Mouse (Mus musculus) hindbrain, embryonic 16.5 days (tissue): ENCODE results near the gene Msi2. TPM values are rescaled to one million over a fixed set of nuclear protein-coding genes. Genes with fewer than 3 reads are reported as not detected.

ENCODE experiments used
- ATAC-seq: fragments of 200-750 bp; cut with Nextera tagmentation; 2 replicates; pipeline ENCODE4 v1.8.0; 2017; ENCODE audit warnings: moderate TSS enrichment, moderate library complexity
- H3K27ac ChIP-seq: fragments of 300-500 bp; sonication (generic); 2 replicates; pipeline ENCODE4 v1.5.1; 2014; ENCODE audit warnings: low read depth, mild to moderate bottlenecking, control low read depth, low read length, moderate library complexity
- H3K27me3 ChIP-seq: fragments of 300-500 bp; sonication (generic); replicated peaks from 2 replicates; pipeline ENCODE4 v1.6.1; 2014; ENCODE audit warnings: low read length; ENCODE audit not compliant: control insufficient read depth, insufficient read depth
- H3K36me3 ChIP-seq: fragments of 300-500 bp; sonication (generic); 2 replicates; pipeline ENCODE4 v1.6.1; 2014; ENCODE audit warnings: mild to moderate bottlenecking, low read length, moderate library complexity, mixed read lengths; ENCODE audit not compliant: control insufficient read depth, insufficient read depth
- H3K4me1 ChIP-seq: fragments of 300-500 bp; sonication (generic); 2 replicates; pipeline ENCODE4 v1.6.1; 2014; ENCODE audit warnings: low read depth, low read length; ENCODE audit not compliant: control insufficient read depth, insufficient read depth
- H3K4me2 ChIP-seq: fragments of 300-500 bp; sonication (generic); 2 replicates; pipeline ENCODE4 v1.6.1; 2014; ENCODE audit warnings: mild to moderate bottlenecking, low read length, control low read depth, moderate library complexity
- H3K4me3 ChIP-seq: fragments of 300-500 bp; sonication (generic); 2 replicates; pipeline ENCODE4 v1.5.1; 2014; ENCODE audit warnings: mild to moderate bottlenecking, low read length, control low read depth, moderate library complexity
- H3K9ac ChIP-seq: fragments of 300-500 bp; sonication (generic); 2 replicates; pipeline ENCODE4 v1.6.1; 2014; ENCODE audit warnings: low read depth, mild to moderate bottlenecking, control low read depth, low read length, moderate library complexity
- H3K9me3 ChIP-seq: fragments of 300-500 bp; sonication (generic); 2 replicates; pipeline ENCODE4 v1.6.1; 2014; ENCODE audit warnings: mild to moderate bottlenecking, low read length, moderate library complexity; ENCODE audit not compliant: control insufficient read depth
- WGBS: fragments of 180-500 bp; shearing (Covaris S2); extraction: QIAGEN DNeasy Blood & Tissue Kit; methylation state at CpG from one replicate; pipeline ENCODE4 v1.1.7; 2014; 5-methylcytosine and 5-hydroxymethylcytosine counted together
- polyA plus RNA-seq: library from polyadenylated mRNA; unstranded; fragments of >200 nt; fragmentation: Nextera tagmentation; extraction: Ambion mirVana; gene quantifications from 2 replicates; pipeline ENCODE4 v1.2.1, GENCODE M21; 2015

The Msi2 gene
- polyA plus RNA-seq, 1 experiment from 2014 or later, result 31.0 TPM

- ATAC-seq, result no peak
- H3K4me2 ChIP-seq, result no peak overlapping the region
- no peak overlapping the region for H3K27ac ChIP-seq
- H3K4me1 ChIP-seq, result peaks cover 26% of the 10 kb centered on the region
- no peaks in the 10 kb centered on the region for H3K27me3 ChIP-seq
- H3K9me3 ChIP-seq, result no peaks in the 10 kb centered on the region
- WGBS, result 88% methylated on average over 3 of the region's 3 CpGs
- H3K36me3 ChIP-seq, result no peaks in the 10 kb centered on the region
- no peak overlapping the region for H3K9ac ChIP-seq
- no peak overlapping the region for H3K4me3 ChIP-seq
Observed at GRCm38 (mm10) chr11:88655214-88655566, 63.1 kb downstream of the Msi2 start.

- H3K27me3 ChIP-seq, result no peaks in the 10 kb centered on the region
- no peak overlapping the region for H3K4me3 ChIP-seq
- H3K4me1 ChIP-seq, result peaks cover 29% of the 10 kb centered on the region
- no peaks in the 10 kb centered on the region for H3K36me3 ChIP-seq
- WGBS, result 79% methylated on average over 18 of the region's 18 CpGs
- H3K9me3 ChIP-seq, result no peaks in the 10 kb centered on the region
- no peak overlapping the region for H3K27ac ChIP-seq
- H3K9ac ChIP-seq, result no peak overlapping the region
- H3K4me2 ChIP-seq, result no peak overlapping the region
- no peak for ATAC-seq
Observed at GRCm38 (mm10) chr11:88654391-88655213, 63.7 kb downstream of the Msi2 start.

- no peak overlapping the region for H3K4me3 ChIP-seq
- 31% methylated on average over 4 of the region's 4 CpGs for WGBS
- H3K27ac ChIP-seq, result peak overlapping the region; percentile 70
- no peak overlapping the region; the same call in 1 of the 2 replicates for H3K9ac ChIP-seq
- H3K36me3 ChIP-seq, result no peaks in the 10 kb centered on the region
- H3K27me3 ChIP-seq, result no peaks in the 10 kb centered on the region
- peak; percentile 81; the same call in 1 of the 2 replicates for ATAC-seq
- peaks cover 54% of the 10 kb centered on the region for H3K4me1 ChIP-seq
- H3K4me2 ChIP-seq, result no peak overlapping the region
- H3K9me3 ChIP-seq, result no peaks in the 10 kb centered on the region
Observed at GRCm38 (mm10) chr11:88650275-88650674, 68.0 kb downstream of the Msi2 start.

- Histone ChIP-seq H3K9me3 (no peaks in the 10 kb centered on the region), H3K4me1 (peaks cover 60% of the 10 kb centered on the region), H3K36me3 (no peaks in the 10 kb centered on the region), H3K9ac (no peak overlapping the region), H3K27ac (peak overlapping the region; percentile 46), H3K4me2 (no peak overlapping the region), H3K27me3 (no peaks in the 10 kb centered on the region), H3K4me3 (no peak overlapping the region)
- 54% methylated on average over 2 of the region's 2 CpGs for WGBS
- ATAC-seq, result no peak
Observed at GRCm38 (mm10) chr11:88649009-88649408, 69.3 kb downstream of the Msi2 start.

GRCm38 (mm10) chr11:88648407-88648806 is 69.9 kb downstream of the Msi2 start:
- Histone ChIP-seq H3K4me3 (no peak overlapping the region), H3K4me2 (peak overlapping the region; percentile 6; the same call in 1 of the 2 replicates), H3K27ac (peak overlapping the region; percentile 46), H3K27me3 (no peaks in the 10 kb centered on the region), H3K36me3 (no peaks in the 10 kb centered on the region), H3K9ac (no peak overlapping the region), H3K9me3 (no peaks in the 10 kb centered on the region), H3K4me1 (peaks cover 64% of the 10 kb centered on the region)
- WGBS, result 31% methylated on average over 5 of the region's 5 CpGs
- ATAC-seq, result peak; percentile 62

- Histone ChIP-seq H3K4me3 (no peak overlapping the region), H3K27ac (peak overlapping the region; percentile 41; the same call in 1 of the 2 replicates), H3K4me2 (no peak overlapping the region), H3K9ac (no peak overlapping the region), H3K9me3 (no peaks in the 10 kb centered on the region), H3K4me1 (peaks cover 52% of the 10 kb centered on the region), H3K36me3 (no peaks in the 10 kb centered on the region), H3K27me3 (no peaks in the 10 kb centered on the region)
- no peak for ATAC-seq
- WGBS, result 78% methylated on average over 6 of the region's 6 CpGs
Observed at GRCm38 (mm10) chr11:88646493-88646892, 71.8 kb downstream of the Msi2 start.

GRCm38 (mm10) chr11:88645821-88646220 is 72.5 kb downstream of the Msi2 start:
- H3K27me3 ChIP-seq, result no peaks in the 10 kb centered on the region
- H3K9ac ChIP-seq, result no peak overlapping the region
- H3K36me3 ChIP-seq, result no peaks in the 10 kb centered on the region
- 63% methylated on average over 7 of the region's 7 CpGs for WGBS
- H3K4me3 ChIP-seq, result no peak overlapping the region
- H3K4me1 ChIP-seq, result peaks cover 50% of the 10 kb centered on the region
- H3K4me2 ChIP-seq, result no peak overlapping the region
- no peaks in the 10 kb centered on the region for H3K9me3 ChIP-seq
- H3K27ac ChIP-seq, result peak overlapping the region; percentile 1; the same call in 1 of the 2 replicates
- no peak for ATAC-seq

GRCm38 (mm10) chr11:88644719-88645118 is 73.6 kb downstream of the Msi2 start:
- H3K36me3 ChIP-seq, result no peaks in the 10 kb centered on the region
- no peaks in the 10 kb centered on the region for H3K9me3 ChIP-seq
- H3K27me3 ChIP-seq, result no peaks in the 10 kb centered on the region
- H3K4me2 ChIP-seq, result no peak overlapping the region
- no peak overlapping the region for H3K4me3 ChIP-seq
- ATAC-seq, result no peak
- 17% methylated on average over 7 of the region's 7 CpGs for WGBS
- peak overlapping the region; percentile 58; the same call in 1 of the 2 replicates for H3K27ac ChIP-seq
- no peak overlapping the region for H3K9ac ChIP-seq
- peaks cover 42% of the 10 kb centered on the region for H3K4me1 ChIP-seq

GRCm38 (mm10) chr11:88639862-88640261 is 78.5 kb downstream of the Msi2 start:
- Histone ChIP-seq H3K9me3 (no peaks in the 10 kb centered on the region), H3K4me1 (peaks cover 26% of the 10 kb centered on the region), H3K27me3 (no peaks in the 10 kb centered on the region), H3K9ac (no peak overlapping the region), H3K4me3 (no peak overlapping the region), H3K36me3 (no peaks in the 10 kb centered on the region), H3K4me2 (no peak overlapping the region), H3K27ac (peak overlapping the region; percentile 19; the same call in 1 of the 2 replicates)
- ATAC-seq, result no peak
- WGBS, result 58% methylated on average over 4 of the region's 4 CpGs
